Mouse (Mus musculus) small intestine, adult 2 months (tissue): Measurements from ENCODE around the gene Cnfn.

Experiments used
- CTCF ChIP-seq: fragments of 200-500 bp; IDR thresholded peaks from 2 replicates; pipeline ENCODE4 v1.5.1; 2012; ENCODE audit warnings: low read depth, mild to moderate bottlenecking, control low read depth, inconsistent platforms, low read length, moderate library complexity, mixed read lengths; ENCODE audit not compliant: insufficient replicate concordance, insufficient read length; ENCODE audit errors: extremely low read depth
- POLR2A ChIP-seq: fragments of 200-500 bp; IDR thresholded peaks from 2 replicates; pipeline ENCODE4 v1.6.1; 2012; ENCODE audit warnings: low read depth, mild to moderate bottlenecking, control low read depth, inconsistent platforms, low read length, moderate library complexity

- TF ChIP-seq CTCF = no peak
- no peak for TF ChIP-seq POLR2A
These were observed 41.6 kb upstream of the Cnfn start for GRCm38 (mm10) chr7:25410969-25411615.
